Comparison of ENCODE assay signal across 8 mouse cellular contexts in genomic region chr10:9901697-9902239, GRCm38 (mm10). TPM values are rescaled to one million over a fixed set of nuclear protein-coding genes. Genes with fewer than 3 reads are reported as not detected.
DNase-seq lines count a peak whose midpoint lies in the region; ATAC-seq lines count a peak whose summit lies in the region.

No protein-coding gene starts in this region.

- H3K4me1 ChIP-seq in hindbrain, embryonic 15.5 days (replicated peaks) = peaks cover 22% of the 10 kb centered on the region

- H3K36me3 ChIP-seq in hindbrain, embryonic 15.5 days = no peaks in the 10 kb centered on the region

- WGBS in hindbrain, embryonic 15.5 days = 1% methylated on average over 16 of the region's 16 CpGs

- H3K9me3 ChIP-seq in hindbrain, embryonic 15.5 days = no peaks in the 10 kb centered on the region

- H3K27me3 ChIP-seq in hindbrain, embryonic 15.5 days = no peaks in the 10 kb centered on the region

- peak overlapping the region; percentile 98 for H3K27ac ChIP-seq in hindbrain, embryonic 15.5 days (replicated peaks)

- peak overlapping the region; percentile 98 for H3K9ac ChIP-seq in hindbrain, embryonic 15.5 days

- ATAC-seq in hindbrain, embryonic 15.5 days (ENCODE audit: low FRiP score, low read depth) = peak; percentile 94

- DNase-seq in R1 (ENCODE audit: low read depth, low spot score) = peak; percentile 97
- peak; percentile 78 to 85 for DNase-seq in cerebellum, postnatal 25 days
- peak; percentile 81 to 94 for DNase-seq in frontal cortex, postnatal 36 days (ENCODE audit: low spot score in 2 of 2)
- DNase-seq in left cerebral cortex, adult 11 months (ENCODE audit: low spot score) = peak; percentile 89
- peak; percentile 83 for DNase-seq in lung, postnatal 4 days
- peak; percentile 47 for DNase-seq in retina, postnatal 7 days (ENCODE audit: low read depth, low spot score)
- peak; percentile 34 for DNase-seq in urinary bladder, adult 2 months (ENCODE audit: low spot score)

- peak overlapping the region; percentile 97 for H3K4me2 ChIP-seq in hindbrain, embryonic 15.5 days

- H3K4me3 ChIP-seq in hindbrain, embryonic 15.5 days = peak overlapping the region; percentile 84

RNA-seq across cellular contexts. Expression of gene Stxbp5, which starts 0.9 kb away (rescaled TPM):
- 8.9 and 10.5 TPM in 2 replicates for polyA plus RNA-seq in hindbrain, embryonic 15.5 days (2015; fragmentation: Nextera tagmentation; extraction: Ambion mirVana)
- polyA plus RNA-seq in urinary bladder, adult 2 months (2012; rRNA removed) = 16.8 and 20.8 TPM in 2 replicates

Comparison
In these comparisons a context has a peak if more than half of its experiments do, and no peak if none do; other contexts are left out.
1. Peak in every context shown above with its lines: DNase-seq, ATAC-seq, H3K4me3 ChIP-seq and H3K27ac ChIP-seq.
2. DNase-seq: peak in every context shown above with its lines; median percentile 97 in R1; 89 in left cerebral cortex, adult 11 months; 88 in frontal cortex, postnatal 36 days; 83 in lung, postnatal 4 days; 82 in cerebellum, postnatal 25 days; 47 in retina, postnatal 7 days; 34 in urinary bladder, adult 2 months.